Mouse (Mus musculus) intestine, embryonic 14.5 days (tissue): ENCODE measurements around the gene Fkbp5. TPM values are rescaled to one million over a fixed set of nuclear protein-coding genes. Genes with fewer than 3 reads are reported as not detected.

ENCODE experiments used
- ATAC-seq: fragments of 200-750 bp; cut with Nextera tagmentation; replicated peaks from 2 replicates; pipeline ENCODE4 v1.8.0; 2017; ENCODE audit warnings: low read depth, moderate number of reproducible peaks, moderate TSS enrichment, moderate library complexity; ENCODE audit not compliant: low FRiP score, low TSS enrichment
- DNase-seq: peaks from one replicate; pipeline ENCODE4 v3.0.0-alpha.2; 2018; ENCODE audit warnings: low spot score
- H3K27ac ChIP-seq: fragments of 300-500 bp; sonication (generic); 2 replicates; pipeline ENCODE4 v1.5.1; 2014; ENCODE audit warnings: low read depth, mild to moderate bottlenecking, control low read depth
- H3K27me3 ChIP-seq: fragments of 300-500 bp; sonication (generic); replicated peaks from 2 replicates; pipeline ENCODE4 v1.6.1; 2014; ENCODE audit warnings: low read length, control low read depth; ENCODE audit not compliant: control insufficient read depth, insufficient read depth
- H3K36me3 ChIP-seq: fragments of 300-500 bp; sonication (generic); 2 replicates; pipeline ENCODE4 v1.6.1; 2014; ENCODE audit warnings: low read length, control low read depth; ENCODE audit not compliant: control insufficient read depth, insufficient read depth
- H3K4me1 ChIP-seq: fragments of 300-500 bp; sonication (generic); replicated peaks from 2 replicates; pipeline ENCODE4 v1.6.1; 2014; ENCODE audit warnings: low read length, control low read depth, mixed read lengths; ENCODE audit not compliant: control insufficient read depth, insufficient read depth
- H3K4me2 ChIP-seq: fragments of 300-500 bp; sonication (generic); 2 replicates; pipeline ENCODE4 v1.6.1; 2014; ENCODE audit warnings: low read length
- H3K4me3 ChIP-seq: fragments of 300-500 bp; sonication (generic); 2 replicates; pipeline ENCODE4 v1.5.1; 2014; ENCODE audit warnings: low read depth, low read length, control low read depth, mixed read lengths
- H3K9ac ChIP-seq: fragments of 300-500 bp; sonication (generic); 2 replicates; pipeline ENCODE4 v1.6.1; 2014; ENCODE audit warnings: mild to moderate bottlenecking, low read length
- H3K9me3 ChIP-seq: fragments of 300-500 bp; sonication (generic); 2 replicates; pipeline ENCODE4 v1.6.1; 2016; ENCODE audit warnings: low read length, control low read depth; ENCODE audit not compliant: control insufficient read depth
- WGBS: fragments of 180-500 bp; shearing (Covaris S2); extraction: QIAGEN DNeasy Blood & Tissue Kit; methylation state at CpG from one replicate; pipeline ENCODE4 v1.1.7; 2014; 5-methylcytosine and 5-hydroxymethylcytosine counted together
- polyA plus RNA-seq: library from polyadenylated mRNA; unstranded; fragments of >200 nt; fragmentation: Nextera tagmentation; extraction: Ambion mirVana; gene quantifications from 2 replicates; pipeline ENCODE4 v1.2.1, GENCODE M21; 2014

Fkbp5 gene
- polyA plus RNA-seq, 1 experiment from 2014 or later, result 8.7 TPM

DNA sequence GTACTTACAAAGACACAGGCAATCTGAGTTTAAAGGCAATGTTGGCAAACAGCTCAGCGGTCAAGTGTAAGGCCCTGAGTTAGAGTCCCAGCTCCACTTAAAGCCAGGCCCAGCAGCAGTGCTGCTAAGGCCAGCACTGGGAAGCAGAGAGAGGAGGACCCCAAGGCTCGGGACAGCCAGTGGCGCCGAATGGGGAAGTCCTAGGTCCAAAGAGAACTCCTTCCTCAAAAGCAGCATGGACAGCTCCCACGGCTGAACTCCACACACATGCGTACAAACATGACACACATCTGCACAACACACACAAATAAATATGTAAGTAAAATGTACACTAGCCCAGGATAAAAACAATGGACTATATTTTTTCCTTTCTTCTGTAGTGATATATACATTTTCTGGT lies 84.3 kb downstream of the Fkbp5 start:
- Histone ChIP-seq H3K4me2 (no peak overlapping the region), H3K27me3 (no peaks in the 10 kb centered on the region), H3K27ac (no peak overlapping the region), H3K9me3 (no peaks in the 10 kb centered on the region), H3K4me1 (0 out of 2 replicates have a peak, but pooled peaks cover 9% of the 10 kb centered on the region), H3K4me3 (no peak overlapping the region), H3K9ac (no peak overlapping the region), H3K36me3 (0 out of 2 replicates have a peak, but pooled peaks cover 5% of the 10 kb centered on the region)
- 87% methylated on average over 6 of the region's 6 CpGs for WGBS
- DNase-seq (no peak), ATAC-seq (no peak)

DNA sequence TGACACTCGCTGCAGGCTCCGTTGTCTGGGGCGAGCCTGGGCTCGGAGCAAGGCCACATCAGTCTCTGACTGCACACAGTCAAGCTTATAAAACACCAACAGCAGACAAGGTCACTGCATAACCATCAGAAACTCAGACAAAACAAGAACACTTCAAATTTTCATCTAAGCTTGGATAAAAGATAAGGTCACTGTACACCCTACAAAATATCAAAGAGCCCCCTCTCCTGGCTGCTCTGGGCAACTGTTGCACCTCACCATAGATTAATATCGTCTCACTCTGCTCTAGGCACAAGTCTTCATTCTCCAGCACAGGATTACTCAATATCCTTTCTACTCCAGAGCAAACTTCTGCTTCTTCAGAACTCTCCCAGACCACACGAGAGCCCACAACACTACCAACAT lies 85.4 kb downstream of the Fkbp5 start:
- Histone ChIP-seq H3K27ac (no peak overlapping the region), H3K9me3 (no peaks in the 10 kb centered on the region), H3K9ac (no peak overlapping the region), H3K4me1 (0 out of 2 replicates have a peak, but pooled peaks cover 9% of the 10 kb centered on the region), H3K4me3 (no peak overlapping the region), H3K4me2 (no peak overlapping the region), H3K27me3 (no peaks in the 10 kb centered on the region), H3K36me3 (0 out of 2 replicates have a peak, but pooled peaks cover 4% of the 10 kb centered on the region)
- 64% methylated on average over 6 of the region's 6 CpGs for WGBS
- no peak for ATAC-seq
- no peak for DNase-seq

DNA sequence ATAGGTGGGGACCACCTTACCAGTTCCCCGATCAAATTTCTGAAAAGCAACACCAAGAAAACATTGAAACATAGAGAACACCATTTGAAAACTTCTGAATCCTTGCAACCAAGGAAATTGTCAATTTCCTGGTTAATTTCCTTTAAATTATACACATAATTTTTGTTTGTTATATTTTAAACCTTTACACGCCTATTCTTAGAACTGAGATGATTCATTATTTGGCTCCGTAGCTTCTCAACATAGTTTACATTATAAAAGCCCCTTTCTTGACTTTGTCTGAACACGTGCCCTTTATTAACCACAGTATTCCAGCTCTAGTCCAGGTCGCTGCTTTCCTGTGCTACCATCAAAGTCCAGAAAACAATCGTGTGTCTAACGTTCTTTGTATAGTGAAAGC lies 86.3 kb downstream of the Fkbp5 start:
- DNase-seq (no peak), ATAC-seq (no peak)
- Histone ChIP-seq H3K9ac (no peak overlapping the region), H3K9me3 (no peaks in the 10 kb centered on the region), H3K4me3 (no peak overlapping the region), H3K27ac (no peak overlapping the region), H3K4me2 (no peak overlapping the region), H3K4me1 (0 out of 2 replicates have a peak, but pooled peaks cover 9% of the 10 kb centered on the region), H3K36me3 (0 out of 2 replicates have a peak, but pooled peaks cover 8% of the 10 kb centered on the region), H3K27me3 (no peaks in the 10 kb centered on the region)
- WGBS, result 49% methylated on average over 7 of the region's 7 CpGs

DNA sequence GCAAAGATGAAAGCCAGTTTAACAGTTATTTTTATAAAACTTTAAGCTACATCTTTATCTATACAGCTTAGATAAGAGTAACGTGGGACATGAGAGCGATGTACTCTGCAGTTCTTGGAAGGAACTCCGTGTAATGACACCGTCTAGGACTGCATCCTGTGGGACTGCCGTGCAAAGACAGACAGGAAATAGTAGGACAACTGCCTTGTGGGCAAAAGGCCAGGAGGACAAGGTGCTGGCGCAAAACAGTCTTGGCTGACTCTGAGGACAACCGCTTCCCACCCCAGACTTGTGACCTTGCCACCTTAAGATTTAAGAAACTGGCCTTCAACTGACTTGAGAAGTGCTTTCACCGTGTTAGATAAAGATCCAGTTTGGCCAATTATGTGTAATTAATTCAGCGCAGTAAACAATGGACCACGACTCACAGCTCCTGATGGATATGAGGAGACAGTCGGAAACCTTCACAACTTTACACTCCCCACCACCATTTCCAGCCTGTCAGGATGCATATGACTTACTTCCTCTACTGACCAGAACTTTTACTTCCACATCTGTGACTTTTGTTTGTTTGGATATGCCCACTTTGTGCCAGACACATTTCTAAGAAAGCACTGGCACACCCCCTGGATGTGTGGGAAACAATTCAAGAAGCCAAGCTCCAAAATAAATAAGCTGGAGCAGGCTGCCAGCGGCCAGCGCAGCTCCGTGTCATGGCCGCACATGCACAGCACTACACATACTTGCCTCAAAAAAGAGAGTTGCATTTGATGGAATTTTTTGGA lies 88.7 kb downstream of the Fkbp5 start:
- Histone ChIP-seq H3K36me3 (0 out of 2 replicates have a peak, but pooled peaks cover 8% of the 10 kb centered on the region), H3K4me2 (no peak overlapping the region), H3K9me3 (no peaks in the 10 kb centered on the region), H3K4me3 (no peak overlapping the region), H3K9ac (no peak overlapping the region), H3K4me1 (0 out of 2 replicates have a peak, but pooled peaks cover 9% of the 10 kb centered on the region), H3K27me3 (no peaks in the 10 kb centered on the region), H3K27ac (no peak overlapping the region)
- 71% methylated on average over 15 of the region's 15 CpGs for WGBS
- ATAC-seq, result no peak
- DNase-seq, result no peak

DNA sequence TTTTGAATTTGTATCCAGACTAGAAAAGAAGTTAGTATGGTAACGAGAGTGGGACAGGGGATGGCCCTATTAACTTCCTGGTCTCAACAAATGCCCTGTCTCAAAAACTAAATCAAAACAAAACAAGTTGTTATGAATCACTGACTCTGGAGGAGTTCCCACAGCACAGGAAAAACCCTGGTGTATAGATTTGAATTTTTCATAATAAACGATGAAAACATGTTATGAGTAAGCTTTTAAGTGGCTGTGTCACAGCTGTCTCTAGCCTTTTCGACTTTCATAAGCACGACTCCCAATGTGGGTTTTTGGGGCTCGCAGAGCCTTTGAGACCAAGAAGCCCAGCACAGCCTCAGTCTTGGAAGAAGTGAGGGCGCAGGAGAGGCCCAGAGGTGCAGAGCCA lies 89.7 kb downstream of the Fkbp5 start:
- ATAC-seq, result no peak
- Histone ChIP-seq H3K4me2 (no peak overlapping the region), H3K9me3 (no peaks in the 10 kb centered on the region), H3K4me3 (no peak overlapping the region), H3K27me3 (no peaks in the 10 kb centered on the region), H3K9ac (no peak overlapping the region), H3K36me3 (0 out of 2 replicates have a peak, but pooled peaks cover 8% of the 10 kb centered on the region), H3K27ac (no peak overlapping the region), H3K4me1 (0 out of 2 replicates have a peak, but pooled peaks cover 9% of the 10 kb centered on the region)
- DNase-seq, result no peak
- 90% methylated on average over 6 of the region's 6 CpGs for WGBS

DNA sequence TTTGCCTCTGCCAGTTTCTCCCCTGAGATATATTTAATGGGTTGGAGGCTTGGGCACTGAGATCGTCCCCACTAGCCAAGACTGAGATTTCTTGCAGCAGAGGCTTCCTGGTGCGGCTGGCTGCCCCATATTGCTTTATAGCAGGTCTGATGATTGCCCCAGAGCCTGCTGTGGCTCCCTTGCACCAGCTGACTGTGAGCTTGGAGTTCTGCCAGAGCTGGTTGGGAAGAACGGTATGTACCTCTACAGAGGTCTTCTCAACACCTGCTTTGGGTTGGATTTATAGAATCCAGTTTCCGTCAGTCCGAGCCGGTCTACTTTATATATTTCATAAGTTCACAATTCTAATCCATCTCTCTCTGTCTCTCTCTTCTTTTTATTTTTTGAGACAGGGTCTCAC lies 93.0 kb downstream of the Fkbp5 start:
- Histone ChIP-seq H3K4me2 (no peak overlapping the region), H3K36me3 (0 out of 2 replicates have a peak, but pooled peaks cover 8% of the 10 kb centered on the region), H3K4me1 (peaks cover 7% of the 10 kb centered on the region; the same call in 1 of the 2 replicates), H3K9me3 (no peaks in the 10 kb centered on the region), H3K9ac (no peak overlapping the region), H3K27ac (no peak overlapping the region), H3K4me3 (no peak overlapping the region), H3K27me3 (no peaks in the 10 kb centered on the region)
- WGBS, result 79% methylated on average over 6 of the region's 6 CpGs
- ATAC-seq (no peak), DNase-seq (no peak)

DNA sequence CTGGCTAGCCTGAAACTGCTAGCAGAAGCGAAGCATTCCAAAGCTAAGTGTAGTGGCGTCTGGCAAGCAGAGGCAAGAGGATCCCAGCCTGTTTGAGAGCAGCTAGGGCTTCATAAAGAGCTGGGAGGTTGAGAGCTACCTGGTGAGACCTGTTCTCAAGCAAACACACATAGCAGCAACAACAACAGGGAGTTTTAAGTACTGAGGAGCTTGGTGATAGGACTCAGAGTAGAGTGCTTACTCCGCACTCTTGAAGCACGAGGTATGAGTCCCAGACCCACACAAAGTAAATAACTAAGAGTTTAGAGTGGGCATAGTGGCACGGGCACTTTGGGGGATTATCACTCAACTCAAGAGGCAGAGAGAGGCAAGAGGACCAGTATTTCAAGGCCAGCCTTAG lies 96.3 kb downstream of the Fkbp5 start:
- no peaks in the 10 kb centered on the region for H3K9me3 ChIP-seq
- H3K36me3 ChIP-seq, result no peaks in the 10 kb centered on the region
- H3K4me3 ChIP-seq, result no peak overlapping the region
- H3K27ac ChIP-seq, result no peak overlapping the region
- no peaks in the 10 kb centered on the region for H3K27me3 ChIP-seq
- DNase-seq (no peak), ATAC-seq (no peak)
- H3K9ac ChIP-seq, result no peak overlapping the region
- WGBS, result 62% methylated on average over 5 of the region's 5 CpGs
- peaks cover 7% of the 10 kb centered on the region; the same call in 1 of the 2 replicates for H3K4me1 ChIP-seq
- H3K4me2 ChIP-seq, result no peak overlapping the region

DNA sequence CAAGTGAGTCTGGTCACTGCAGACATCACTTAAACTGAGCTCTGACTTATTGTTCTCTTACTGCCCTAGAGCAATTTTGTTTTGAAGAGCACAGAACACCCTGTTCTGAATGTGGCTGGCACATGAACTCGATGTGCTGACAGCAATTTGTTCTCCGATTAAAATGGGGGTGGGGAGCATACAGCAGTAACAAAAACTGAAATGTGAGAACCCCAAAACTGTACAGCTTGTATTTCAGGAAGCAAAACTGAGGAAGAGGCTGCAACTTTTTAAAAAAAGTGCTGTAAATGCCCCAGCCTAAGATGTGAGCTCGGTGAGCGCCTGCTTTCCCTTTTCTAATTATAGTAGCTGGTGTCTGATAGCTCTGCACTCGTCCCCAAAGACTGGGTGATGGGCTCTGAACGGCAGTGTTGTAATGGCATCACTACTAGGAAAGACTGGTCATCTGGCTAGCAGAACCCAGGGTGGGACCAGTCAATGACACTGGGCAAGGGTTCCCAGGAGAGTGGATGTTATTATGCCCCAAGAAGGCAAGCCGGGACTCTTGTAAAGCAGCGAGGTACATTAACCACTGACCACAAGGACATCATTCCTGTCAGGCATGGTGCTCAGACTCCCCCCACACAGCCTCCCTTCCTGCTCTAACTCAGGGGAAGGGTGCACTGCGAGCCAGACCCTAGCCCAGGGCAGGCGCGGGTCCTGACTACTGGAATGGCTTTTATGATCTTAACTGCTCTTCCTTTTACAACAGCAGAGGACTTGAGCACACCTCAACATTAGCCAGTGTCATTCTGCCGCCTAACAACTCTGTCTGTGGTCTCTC lies 96.9 kb downstream of the Fkbp5 start:
- 47% methylated on average over 12 of the region's 12 CpGs for WGBS
- Histone ChIP-seq H3K36me3 (no peaks in the 10 kb centered on the region), H3K9ac (no peak overlapping the region), H3K4me3 (no peak overlapping the region), H3K27me3 (no peaks in the 10 kb centered on the region), H3K4me1 (peaks cover 7% of the 10 kb centered on the region; the same call in 1 of the 2 replicates), H3K27ac (0 out of 2 replicates have a peak overlapping the region, but pooled peaks have one; percentile 28), H3K4me2 (no peak overlapping the region), H3K9me3 (no peaks in the 10 kb centered on the region)
- ATAC-seq, result no peak
- DNase-seq, result no peak
